Mouse (Mus musculus): ENCODE measurements around the gene Retreg3.
A peak's percentile ranks its signal among the peaks of the same experiment; 100 is the strongest.
"Not testable (repeated sequence)": the region's sequence is repeated elsewhere in the genome, so short reads cannot be mapped to it uniquely, and the experiment has no call there.

Gene Retreg3

DNA sequence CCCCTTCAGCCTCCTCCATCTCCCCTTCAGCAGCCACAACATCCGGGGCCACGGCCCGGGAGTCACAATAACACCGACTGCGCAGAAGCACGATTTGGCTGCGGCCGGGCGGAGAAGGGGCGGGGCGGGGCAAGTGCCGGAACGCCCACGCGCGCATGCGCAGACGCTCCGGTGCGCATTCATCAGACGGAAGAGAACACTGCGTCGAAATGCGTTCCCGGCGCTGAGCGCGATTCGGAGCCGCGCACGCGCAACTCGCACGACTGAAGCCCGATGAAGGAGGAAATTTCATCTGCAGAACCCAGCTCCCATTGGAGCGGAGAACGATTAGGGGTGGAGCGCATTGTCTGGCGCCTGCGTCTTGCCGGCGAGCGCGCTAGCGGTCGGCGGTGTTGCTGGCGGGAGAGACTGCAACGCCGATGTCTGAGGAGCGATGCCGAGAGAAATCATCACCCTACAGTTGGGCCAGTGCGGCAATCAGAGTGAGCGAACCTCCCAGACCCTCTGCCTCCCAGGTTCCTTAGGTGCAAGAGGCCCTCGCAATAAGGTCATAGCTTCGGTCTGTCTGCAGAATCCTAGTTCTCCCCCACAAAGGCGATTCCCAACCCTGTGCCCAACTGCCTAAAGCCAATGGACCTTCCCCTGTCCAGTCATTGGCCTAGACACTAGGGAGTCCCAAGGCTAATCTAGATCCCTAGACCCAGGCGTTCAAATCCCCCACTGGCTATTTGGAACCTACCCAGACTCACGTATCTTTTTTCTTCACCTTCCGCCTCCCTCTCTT, at the start of gene Retreg3, which contains the start of gene Tubg1:
Retreg3 (minus strand) TSS at position 133 of the 784 bp plus-strand sequence.
Tubg1 (plus strand) TSS at position 178 of the 784 bp plus-strand sequence.
- peak; percentile 100 for DNase-seq (ENCODE audit: low read depth)

DNA sequence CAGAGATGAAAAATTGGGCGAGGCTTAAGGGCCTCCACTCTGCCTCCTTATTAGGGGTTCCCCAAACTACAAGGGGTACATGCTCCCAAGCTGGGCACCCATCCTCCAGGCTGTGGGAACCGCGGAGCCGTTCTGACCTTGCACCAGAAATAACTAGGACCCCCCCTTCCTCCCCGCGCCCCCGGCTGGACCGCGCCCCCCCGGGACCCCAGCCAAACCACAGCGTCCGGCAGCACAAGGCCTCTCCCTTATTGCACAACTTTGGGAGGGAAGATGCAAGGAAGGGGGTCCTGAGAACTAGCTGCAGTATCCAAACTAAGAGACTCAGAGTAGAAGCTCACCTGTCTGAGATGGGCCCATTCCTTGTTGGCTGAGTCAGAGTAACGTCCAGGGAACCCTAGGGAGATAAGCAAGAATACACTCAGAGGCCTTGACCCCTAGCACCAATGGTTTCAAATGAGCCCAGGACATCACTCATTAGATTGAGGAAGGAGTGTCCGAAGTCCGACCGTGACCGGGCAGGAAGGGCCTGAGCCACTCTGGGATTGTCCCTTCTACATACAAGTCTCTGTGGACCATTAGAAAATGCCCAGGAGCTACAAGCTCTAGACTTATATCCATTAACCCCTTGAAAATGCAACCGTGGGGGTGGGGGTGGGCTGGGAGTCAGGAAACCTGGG, 48.7 kb upstream of the Retreg3 start:
- DNase-seq (ENCODE audit: low read depth), result peak; percentile 14

DNA sequence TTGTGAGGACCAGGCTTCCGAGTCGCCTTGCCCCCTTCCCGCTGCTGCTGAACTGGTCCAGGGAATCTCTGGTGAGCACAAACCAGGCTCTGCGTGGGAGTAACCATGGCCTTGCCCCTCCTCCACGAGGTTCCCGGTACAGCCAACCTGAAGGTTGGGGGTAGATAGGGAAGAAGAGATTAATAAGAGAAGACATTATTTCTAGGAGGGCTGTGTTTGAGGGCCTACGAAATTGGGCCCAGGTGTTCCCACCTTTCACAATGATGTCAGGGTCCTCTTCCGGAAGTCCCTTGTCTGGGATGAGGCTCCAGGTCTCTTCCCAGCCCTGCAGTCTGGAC, 48.2 kb upstream of the Retreg3 start:
- no peak for DNase-seq (ENCODE audit: low read depth)

DNA sequence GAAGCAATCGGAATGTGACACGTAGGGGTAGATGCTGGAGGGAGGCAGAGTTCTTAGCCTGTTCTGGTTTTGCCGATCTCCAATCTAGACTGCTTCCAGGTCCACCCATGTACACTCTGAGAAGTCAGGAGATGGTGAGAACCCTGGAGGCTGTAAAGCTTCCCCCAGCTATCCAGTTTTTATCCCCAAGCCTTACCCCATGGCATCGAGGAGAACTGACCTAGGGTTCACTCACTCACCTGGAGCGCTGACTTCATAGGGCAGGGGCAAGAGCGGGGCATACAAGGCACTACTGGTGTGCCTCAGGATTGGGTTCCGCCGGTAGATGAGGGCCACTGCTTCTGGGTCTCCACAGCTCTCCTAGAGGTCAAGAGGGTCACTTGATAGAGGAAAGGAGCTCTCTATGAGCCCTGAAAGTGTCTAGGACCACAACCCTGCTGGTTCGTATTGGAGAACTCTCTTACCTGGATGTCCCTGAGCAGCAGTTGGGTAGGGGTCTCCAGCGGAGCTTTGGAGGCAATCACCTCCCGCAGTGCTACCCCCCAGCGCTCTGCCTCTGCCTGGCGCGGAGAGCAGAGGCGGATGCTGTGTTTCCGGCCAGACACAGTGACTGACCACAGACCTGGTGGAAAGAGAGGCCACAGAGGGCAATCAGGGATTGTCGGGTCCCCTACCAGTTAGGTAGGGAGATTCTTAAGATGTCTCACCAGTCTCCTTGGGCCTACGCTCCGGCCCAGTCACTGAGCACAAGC, 47.7 kb upstream of the Retreg3 start:
- peak; percentile 12 for DNase-seq (ENCODE audit: low read depth)

DNA sequence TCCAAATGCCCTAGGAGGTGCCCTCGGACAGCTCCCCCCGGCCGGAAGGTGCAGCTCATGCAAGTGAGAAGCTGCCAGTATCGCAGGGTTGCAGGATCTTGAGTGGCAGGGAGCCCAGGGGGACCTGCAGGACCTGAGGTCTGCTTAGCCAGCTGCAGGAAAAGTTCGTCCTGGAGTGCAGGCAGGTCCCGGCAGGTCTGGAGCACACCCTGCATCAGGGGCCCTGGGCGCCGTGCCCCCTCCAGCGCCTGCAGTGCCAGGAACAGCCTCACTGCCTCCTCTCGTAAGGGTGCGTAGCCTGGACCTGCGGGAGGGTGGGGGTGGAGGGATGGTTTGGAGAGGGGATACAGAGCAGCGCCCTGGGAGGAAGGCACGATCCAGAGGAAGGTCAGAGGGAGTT, 46.7 kb upstream of the Retreg3 start:
- no peak for DNase-seq (ENCODE audit: low read depth)

DNA sequence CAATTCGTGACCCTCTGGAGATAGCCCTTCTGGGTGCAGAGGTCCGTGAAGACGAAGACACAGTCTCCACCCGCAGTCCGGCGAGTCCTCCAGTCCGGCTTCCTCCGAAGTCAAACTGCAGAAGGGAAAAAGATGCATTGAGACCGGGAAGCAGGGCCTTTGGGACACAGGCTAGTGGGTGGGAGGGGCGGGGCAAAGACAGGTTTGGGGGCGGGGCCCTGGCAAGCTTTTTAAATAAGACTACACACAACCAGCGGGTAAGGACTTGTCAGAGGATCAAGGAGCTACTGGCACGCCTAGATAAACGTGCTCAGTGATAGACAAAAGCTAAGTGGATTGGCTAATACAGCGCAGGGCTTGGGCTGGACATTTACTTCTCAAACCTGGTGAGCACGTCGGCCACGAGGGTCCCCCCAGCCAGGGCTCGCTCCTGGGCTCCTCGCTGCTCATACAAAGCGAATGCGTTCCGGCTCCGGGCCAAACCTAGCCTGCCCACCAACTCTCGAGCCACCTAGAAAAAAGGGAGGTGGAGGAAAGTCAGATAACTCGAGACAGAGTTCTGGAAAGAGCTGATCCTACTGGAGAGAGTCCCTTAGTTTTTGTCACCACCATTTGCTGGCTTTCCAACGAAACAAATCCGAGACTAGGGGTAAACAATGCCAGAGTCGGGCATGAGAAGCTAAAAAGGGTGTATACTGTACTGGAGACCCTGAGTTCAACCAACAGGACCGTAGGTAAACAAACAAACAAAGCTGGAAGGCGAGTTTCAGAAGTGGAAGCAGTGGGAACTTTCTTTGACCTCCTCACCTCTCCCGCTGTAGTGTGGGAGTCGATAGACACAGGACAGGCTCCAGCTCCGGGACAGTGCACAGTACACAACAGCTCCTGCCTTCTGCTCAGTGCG, 45.2 kb upstream of the Retreg3 start:
- peak; percentile 56 for DNase-seq (ENCODE audit: low read depth)

DNA sequence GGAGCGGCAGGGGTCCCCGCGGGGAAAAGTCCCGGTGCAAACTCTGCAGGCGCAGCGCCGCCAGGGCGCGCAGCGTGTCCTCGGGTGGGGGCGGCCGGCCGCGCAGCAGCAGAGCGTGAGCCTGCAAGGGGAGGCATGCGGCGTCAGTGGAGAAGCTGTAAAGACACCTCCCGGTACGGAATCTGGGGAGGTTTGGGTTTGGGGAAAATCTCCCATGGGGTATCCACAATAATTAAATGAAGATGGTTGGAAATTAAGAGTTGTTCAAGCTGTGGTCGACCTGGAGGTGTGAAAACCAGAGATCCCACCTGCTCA, 44.6 kb upstream of the Retreg3 start:
- DNase-seq (ENCODE audit: low read depth), result peak; percentile 51

DNA sequence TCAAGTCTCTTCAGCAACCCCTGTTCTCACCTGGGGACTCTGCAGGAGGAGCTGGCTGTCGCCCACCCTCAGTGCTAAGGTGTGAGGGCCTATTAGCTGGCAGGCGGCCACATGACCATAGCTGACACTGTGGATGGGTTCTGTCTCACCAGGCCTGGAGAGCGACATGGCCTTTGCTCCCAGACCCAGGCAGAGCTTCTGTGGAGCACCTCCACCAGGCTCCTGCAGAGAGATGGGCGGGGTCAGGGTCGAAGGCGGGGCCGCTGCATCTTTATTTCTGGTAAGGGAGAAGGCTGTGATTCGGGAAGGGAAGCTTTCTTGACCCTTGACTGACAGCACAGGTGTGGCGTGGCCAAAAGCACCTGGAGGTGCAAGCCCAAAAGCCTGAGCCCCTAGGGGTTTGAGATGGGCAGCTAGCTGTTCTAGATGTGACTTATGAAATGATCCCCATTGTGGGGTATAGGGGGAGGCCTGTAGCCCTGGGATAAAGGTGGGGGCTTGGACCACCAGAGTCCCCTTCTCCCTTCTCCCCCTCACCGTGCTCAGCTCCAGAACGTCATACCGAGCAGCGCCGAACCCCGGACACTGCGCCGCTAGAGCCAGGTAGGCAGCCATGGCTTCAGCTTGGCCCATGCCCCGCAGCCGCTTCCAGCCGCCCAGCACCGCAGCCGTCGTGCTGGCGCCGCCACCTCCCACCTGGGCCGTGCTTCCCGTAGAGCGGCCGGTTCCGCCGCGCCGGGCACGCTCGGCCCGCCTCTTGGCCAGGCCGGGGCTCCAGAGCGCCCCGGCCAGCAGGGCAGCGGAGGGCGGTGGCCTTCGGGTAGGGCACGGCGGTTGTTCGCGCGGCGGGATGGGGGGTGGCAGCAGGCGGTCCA, 44.0 kb upstream of the Retreg3 start:
- DNase-seq (ENCODE audit: low read depth), result peak; percentile 19

DNA sequence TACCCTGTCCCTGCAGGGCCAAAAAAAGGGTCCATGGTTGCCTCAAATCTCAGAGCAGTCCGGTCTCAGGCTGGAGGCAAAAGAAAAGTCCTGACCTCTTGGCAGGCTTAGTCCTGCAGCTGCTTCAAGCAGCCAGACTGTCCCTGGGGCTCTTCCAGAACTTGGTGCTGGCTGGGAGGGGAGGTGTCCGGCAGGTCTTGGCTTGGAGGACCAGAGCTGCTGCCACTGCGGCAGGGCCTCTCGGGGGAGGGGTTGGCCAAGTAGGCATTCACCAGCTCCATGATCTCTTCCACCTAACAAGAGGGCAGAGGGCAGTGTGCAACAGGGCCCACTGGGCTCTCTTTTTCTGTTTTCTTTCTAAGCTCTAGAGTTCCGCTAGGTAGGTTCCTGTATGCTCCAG, 43.1 kb upstream of the Retreg3 start:
- no peak for DNase-seq (ENCODE audit: low read depth)

DNA sequence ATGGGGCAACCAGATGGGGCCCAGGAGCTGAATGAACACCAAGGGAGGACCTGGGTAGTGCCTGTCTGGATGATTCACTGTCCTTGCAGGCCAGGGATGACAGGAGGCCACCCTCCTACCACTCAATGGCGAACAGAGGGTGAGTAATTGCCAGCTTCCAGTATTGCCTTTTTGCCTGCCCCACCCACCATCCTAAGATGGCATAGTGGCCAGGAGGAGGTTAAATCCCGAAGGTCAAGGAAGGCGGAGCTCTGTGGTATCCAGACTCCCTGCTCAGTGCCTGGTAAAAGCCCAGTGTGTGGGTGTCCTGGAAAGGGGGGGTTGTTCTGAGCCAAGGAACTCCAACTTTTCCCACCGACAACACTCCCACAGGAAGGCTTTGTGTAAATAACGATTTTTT, 42.6 kb upstream of the Retreg3 start:
- DNase-seq (ENCODE audit: low read depth), result no peak

DNA sequence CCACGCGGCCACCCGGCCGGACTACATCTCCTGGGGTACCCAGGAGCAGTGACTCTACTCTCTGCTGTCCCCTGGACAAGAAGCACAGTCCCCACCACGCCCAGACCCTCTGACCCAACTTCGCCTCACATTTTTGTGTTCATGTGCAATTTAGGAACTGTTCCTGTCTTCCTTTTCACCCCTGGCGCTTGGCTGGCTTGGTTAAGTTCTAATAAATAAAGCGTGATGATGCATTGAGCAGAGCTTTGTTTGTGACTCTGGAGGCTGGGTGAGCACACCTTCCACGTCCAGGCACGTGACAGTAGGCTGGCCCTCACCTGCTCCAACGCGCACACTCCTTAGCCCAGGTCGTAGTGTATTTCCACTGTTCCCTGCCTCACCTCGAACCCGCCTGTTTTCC, 41.9 kb upstream of the Retreg3 start:
- DNase-seq (ENCODE audit: low read depth), result no peak

DNA sequence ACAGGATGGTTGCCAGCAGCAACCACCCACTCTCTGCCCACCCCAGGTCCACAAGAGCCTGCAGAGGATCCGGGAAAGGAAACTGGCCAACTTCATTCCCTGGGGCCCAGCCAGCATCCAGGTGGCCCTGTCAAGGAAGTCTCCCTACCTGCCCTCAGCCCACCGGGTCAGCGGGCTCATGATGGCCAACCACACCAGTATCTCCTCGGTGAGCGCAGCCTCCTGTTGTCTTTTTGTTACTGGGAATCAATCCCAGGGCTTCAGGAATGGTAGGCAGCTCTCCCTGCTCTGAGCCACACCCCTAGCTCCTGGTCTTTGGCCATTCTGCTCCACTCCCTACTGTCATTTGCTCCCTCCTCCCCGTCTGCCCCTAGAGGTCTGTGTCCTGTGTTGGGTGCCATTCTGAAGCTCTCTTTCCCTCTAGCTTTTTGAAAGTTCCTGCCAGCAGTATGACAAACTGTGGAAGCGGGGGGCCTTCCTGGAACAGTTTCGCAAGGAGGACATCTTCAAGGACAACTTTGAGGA, 41.4 kb upstream of the Retreg3 start:
- DNase-seq (ENCODE audit: low read depth), result not testable (repeated sequence)

DNA sequence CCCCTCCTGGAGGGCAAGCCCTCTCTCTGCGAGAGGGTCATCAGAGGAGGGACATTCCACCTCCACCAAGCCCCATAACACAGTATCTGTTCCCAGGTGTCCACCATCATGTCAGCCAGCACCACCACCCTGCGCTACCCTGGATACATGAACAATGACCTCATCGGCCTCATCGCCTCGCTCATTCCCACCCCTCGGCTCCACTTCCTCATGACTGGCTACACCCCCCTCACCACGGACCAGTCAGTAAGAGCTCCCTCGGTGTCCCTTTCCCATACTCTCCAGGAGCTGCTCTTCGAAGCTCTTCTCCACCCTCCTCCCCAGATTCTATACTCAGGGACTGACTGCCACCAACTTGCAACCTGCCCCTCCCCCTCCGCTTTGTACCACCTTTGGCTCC, 40.5 kb upstream of the Retreg3 start:
- DNase-seq (ENCODE audit: low read depth), result not testable (repeated sequence)

DNA sequence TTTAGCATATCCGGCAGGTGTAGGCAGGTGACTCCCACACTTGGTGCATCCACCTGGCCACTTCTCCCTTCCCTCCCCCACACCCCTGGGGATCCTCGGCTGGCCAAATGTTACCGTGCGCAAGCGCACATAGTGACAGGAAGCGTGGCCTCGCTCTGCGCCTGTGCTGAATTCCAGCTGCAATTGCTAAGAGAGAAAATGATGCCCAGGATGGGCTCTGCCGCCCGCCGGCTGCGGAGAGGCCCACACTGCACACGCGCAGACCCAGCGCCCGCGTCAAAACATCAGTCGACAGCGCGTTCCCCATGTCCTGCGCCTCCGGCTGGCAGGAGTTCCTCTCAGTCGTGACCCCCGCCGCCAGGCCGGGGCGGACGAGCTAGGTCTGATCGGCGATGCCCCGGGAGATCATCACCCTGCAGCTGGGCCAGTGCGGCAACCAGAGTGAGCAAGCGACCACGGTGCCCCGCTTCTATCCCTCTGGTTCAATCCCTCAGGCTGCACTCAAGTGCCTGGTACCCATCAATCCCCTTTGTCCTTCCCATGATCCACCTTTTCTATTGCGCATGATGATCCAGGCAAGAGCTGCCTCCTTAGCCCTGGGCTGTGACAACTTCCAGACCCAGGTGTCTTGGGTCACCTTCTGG, 36.2 kb upstream of the Retreg3 start, which contains the start of gene Tubg2:
Tubg2 (plus strand) TSS at position 180 of the 644 bp plus-strand sequence.
- DNase-seq (ENCODE audit: low read depth), result peak; percentile 65

DNA sequence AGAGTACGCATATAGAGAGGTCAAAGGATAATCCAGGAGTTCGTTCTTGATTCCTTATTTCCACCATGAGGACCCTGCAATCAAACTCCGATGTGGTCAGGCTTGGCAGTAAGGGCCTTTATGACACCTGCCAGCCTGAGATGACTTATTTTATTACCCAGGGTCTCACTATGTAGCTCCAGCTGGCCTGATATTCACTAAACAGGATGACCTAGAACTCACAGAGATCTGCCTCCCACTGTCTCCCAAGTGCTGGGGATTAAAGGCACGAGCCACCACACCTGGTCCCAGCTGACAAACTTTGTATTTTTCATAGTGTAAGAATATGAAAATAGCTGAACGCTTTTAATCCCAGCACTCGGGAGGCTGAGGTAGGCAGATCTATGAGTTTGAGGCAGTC, 35.5 kb upstream of the Retreg3 start:
- DNase-seq (ENCODE audit: low read depth), result no peak

DNA sequence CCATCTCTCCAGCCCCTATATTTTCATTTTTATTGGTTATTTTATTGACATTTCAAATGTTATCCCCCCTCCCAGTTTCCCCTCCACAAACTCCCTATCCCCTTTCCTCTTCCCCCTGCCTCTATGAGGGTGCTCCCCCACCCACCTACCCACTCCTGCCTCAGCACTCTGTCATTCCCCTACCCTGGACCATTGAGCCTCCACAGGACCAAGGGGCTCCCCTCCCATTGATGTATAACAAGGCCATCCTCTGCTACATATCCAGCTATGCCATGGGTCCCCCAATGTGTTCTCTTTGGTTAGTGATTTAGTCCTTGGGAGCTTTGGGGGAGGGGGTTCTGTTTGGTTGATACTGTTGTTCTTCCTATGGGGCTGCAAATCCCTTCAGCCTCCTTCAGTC, 35.0 kb upstream of the Retreg3 start:
- no peak for DNase-seq (ENCODE audit: low read depth)

DNA sequence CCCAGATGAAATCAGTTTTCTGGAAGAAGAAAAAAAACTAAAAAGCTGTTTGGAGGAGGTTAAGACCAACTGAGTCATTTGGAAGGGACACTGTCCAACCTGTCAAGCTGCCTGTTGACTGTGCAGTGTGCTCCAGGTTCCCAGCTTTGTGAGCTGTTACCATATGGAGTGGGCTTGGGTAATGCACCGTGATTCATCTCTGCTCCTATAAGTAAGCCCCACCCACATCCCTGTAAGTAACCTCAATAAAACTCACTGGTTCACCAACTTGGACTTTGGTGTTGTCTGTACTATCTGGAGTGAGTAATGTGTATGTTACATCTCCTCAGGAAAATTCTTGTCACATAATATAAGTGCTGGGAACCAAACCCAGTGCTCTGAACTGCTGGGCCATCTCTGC, 33.1 kb upstream of the Retreg3 start:
- no peak for DNase-seq (ENCODE audit: low read depth)

DNA sequence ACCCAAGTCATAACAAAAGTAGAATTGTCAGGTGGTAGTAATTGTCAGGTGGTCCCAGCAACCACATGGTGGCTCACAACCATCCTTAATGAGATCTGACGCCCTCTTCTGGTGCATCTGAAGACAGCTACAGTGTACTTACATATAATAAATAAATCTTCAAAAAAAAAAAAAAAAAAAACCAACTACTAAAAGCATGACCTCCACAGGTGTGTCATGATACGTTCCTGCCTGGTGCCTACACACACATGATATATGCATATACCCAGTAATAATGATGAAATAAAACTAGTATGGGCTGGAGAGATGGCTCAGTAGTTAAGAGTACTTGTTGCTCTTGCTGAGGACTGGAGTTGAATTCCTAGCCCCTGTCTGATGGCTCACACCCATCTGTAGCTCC, 31.4 kb upstream of the Retreg3 start:
- no peak for DNase-seq (ENCODE audit: low read depth)

DNA sequence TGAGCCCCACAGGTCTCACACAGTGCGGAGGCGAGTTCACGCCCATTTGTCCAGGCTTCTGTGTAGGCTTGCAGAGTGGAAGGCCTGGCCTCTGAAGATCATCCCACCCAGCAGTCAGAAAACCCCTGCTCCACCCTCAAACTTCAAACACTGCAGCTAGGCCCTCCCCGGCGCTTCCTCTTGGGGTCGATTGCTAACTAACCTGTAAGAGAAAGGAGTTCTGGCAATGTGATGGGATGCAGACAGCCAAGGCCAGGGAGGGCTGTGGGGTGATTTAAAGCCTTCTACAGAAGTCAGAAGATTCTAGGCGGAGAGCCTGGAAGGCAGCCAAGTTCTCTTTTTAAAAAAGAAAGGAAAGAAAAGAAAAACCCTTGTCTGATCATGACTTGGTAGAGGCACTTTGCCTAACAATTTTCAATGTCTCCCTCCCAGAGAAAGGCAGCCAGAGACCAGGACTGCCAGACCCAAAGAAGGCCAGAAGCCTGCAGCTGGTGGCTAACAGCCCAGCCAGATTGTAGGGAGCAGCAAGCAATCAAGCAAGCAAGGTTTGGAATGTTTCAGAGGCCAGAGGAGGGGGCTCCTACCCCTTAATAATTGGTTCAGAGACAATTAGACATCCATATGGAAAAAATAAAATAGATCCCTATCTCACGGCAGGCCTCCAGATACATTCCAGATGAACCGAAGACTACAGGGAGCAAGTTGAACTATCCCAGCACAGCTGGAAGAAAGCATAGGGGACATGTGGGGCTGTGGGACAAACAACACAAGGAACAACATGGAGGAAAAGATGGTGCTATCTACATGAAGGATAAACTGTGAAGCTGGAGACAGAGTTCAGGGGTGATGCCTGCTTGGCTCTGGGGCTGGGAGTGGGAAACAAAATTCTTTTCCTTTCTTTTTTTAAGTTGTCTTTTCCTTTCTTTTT, 29.7 kb upstream of the Retreg3 start:
- no peak for DNase-seq (ENCODE audit: low read depth)

Measured in induced T-regulatory cell, adult 2 months (primary cell).